Mouse (Mus musculus): Measurements from ENCODE around the gene Cpm. TPM values are rescaled to one million over a fixed set of nuclear protein-coding genes. Genes with fewer than 3 reads are reported as not detected.

Cpm gene
- total RNA-seq, 1 experiment, result 4.8 TPM

GRCm38 (mm10) chr10:117691389-117691968, 62.2 kb downstream of the Cpm start:
- in situ Hi-C loops (cut with MboI; ENCODE audit: low sequenced_read_pairs in 2 of 2, unreplicated experiment in 2 of 2), result no loop called here
- Histone ChIP-seq H3K9me3 (ENCODE audit: control insufficient read depth, insufficient read depth, low read depth, low read length) (no peaks in the 10 kb centered on the region), H3K27ac (ENCODE audit: insufficient read depth, low read depth, low read length, poor library complexity, severe bottlenecking) (no peak overlapping the region), H3K36me3 (ENCODE audit: control insufficient read depth, insufficient read depth, low read length, poor library complexity, severe bottlenecking) (peaks cover 34% of the 10 kb centered on the region), H3K4me1 (ENCODE audit: control insufficient read depth in 2 of 2, insufficient read depth in 2 of 2, low read length in 2 of 2, poor library complexity in 1 of 2) (no peaks in the 10 kb centered on the region), H3K9ac (ENCODE audit: insufficient read depth, low read depth, low read length, poor library complexity, severe bottlenecking) (no peak overlapping the region), H3K4me3 (ENCODE audit: insufficient read depth in 1 of 2, low read depth in 1 of 2, low read length in 2 of 2, poor library complexity in 1 of 2, severe bottlenecking in 1 of 2) (no peak overlapping the region)
- TF ChIP-seq HCFC1 (IDR thresholded peaks at IDR 0.05; ENCODE audit: borderline replicate concordance, insufficient read depth, low read length) (no peak), ZNF384 (IDR thresholded peaks at IDR 0.05; ENCODE audit: low read depth, low read length) (no peak), CHD2 (IDR thresholded peaks at IDR 0.05; ENCODE audit: low read depth, low read length) (no peak), ZC3H11A (IDR thresholded peaks at IDR 0.05; ENCODE audit: borderline replicate concordance, low read depth, low read length) (no peak), MAFK (IDR thresholded peaks at IDR 0.05; ENCODE audit: insufficient read depth, low read depth, low read length) (no peak)
- DNase-seq (ENCODE audit: low read depth, low spot score), result no peak

DNA sequence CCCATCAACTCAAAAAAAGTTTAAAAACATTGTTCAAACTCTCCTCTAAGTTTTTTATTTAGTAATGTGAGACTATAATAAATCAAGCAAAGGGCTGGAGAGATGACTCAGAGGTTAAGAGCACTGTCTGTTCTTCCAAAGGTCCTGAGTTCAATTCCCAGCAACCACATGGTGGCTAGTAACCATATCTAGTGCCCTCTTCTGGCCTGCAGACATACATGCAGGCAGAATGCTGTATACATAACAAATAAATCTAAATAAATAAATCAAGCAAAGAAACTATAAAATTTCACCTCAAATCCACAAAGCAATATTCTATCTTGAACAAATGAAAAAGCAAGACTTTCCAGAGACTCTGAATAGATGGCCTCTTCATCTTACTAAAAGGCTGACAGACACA, 62.9 kb downstream of the Cpm start:
- Histone ChIP-seq H3K36me3 (ENCODE audit: control insufficient read depth, insufficient read depth, low read length, poor library complexity, severe bottlenecking) (peaks cover 38% of the 10 kb centered on the region), H3K9ac (ENCODE audit: insufficient read depth, low read depth, low read length, poor library complexity, severe bottlenecking) (no peak overlapping the region), H3K4me1 (ENCODE audit: control insufficient read depth in 2 of 2, insufficient read depth in 2 of 2, low read length in 2 of 2, poor library complexity in 1 of 2) (no peaks in the 10 kb centered on the region), H3K9me3 (ENCODE audit: control insufficient read depth, insufficient read depth, low read depth, low read length) (no peaks in the 10 kb centered on the region), H3K27ac (ENCODE audit: insufficient read depth, low read depth, low read length, poor library complexity, severe bottlenecking) (peak overlapping the region; percentile 26; the same call in 1 of the 2 replicates), H3K4me3 (ENCODE audit: insufficient read depth in 1 of 2, low read depth in 1 of 2, low read length in 2 of 2, poor library complexity in 1 of 2, severe bottlenecking in 1 of 2) (no peak overlapping the region)
- no peak for DNase-seq (ENCODE audit: low read depth, low spot score)
- in situ Hi-C loops (cut with MboI; ENCODE audit: low sequenced_read_pairs in 2 of 2, unreplicated experiment in 2 of 2), result no loop called here
- TF ChIP-seq CHD2 (IDR thresholded peaks at IDR 0.05; ENCODE audit: low read depth, low read length), result no peak
- TF ChIP-seq MAFK (IDR thresholded peaks at IDR 0.05; ENCODE audit: insufficient read depth, low read depth, low read length), result no peak
- TF ChIP-seq HCFC1 (IDR thresholded peaks at IDR 0.05; ENCODE audit: borderline replicate concordance, insufficient read depth, low read length), result no peak
- TF ChIP-seq ZNF384 (IDR thresholded peaks at IDR 0.05; ENCODE audit: low read depth, low read length), result no peak
- no peak for TF ChIP-seq ZC3H11A (IDR thresholded peaks at IDR 0.05; ENCODE audit: borderline replicate concordance, low read depth, low read length)

DNA sequence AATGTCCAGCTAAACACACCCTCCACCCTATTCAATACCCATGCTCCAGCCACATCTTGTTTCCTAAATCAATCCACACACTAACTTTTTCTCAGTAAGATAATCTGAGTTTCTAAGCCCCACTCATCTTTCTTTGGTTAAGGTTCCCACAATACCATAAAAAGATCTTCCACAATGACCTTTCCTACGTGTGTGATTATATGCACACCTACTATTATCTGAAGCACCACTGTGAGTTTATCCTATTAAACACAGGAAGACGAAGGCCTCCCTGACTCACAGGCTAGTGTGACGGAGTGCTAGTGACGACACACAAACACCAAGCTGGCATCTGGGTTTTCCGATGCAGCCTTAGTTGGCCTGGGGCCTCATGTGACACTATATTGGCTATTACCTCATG, 63.7 kb downstream of the Cpm start:
- Histone ChIP-seq H3K4me3 (ENCODE audit: insufficient read depth in 1 of 2, low read depth in 1 of 2, low read length in 2 of 2, poor library complexity in 1 of 2, severe bottlenecking in 1 of 2) (no peak overlapping the region), H3K4me1 (ENCODE audit: control insufficient read depth in 2 of 2, insufficient read depth in 2 of 2, low read length in 2 of 2, poor library complexity in 1 of 2) (peaks cover 0 to 2% of the 10 kb centered on the region in 2 experiments; a peak in 1 of 4 replicates), H3K9me3 (ENCODE audit: control insufficient read depth, insufficient read depth, low read depth, low read length) (no peaks in the 10 kb centered on the region), H3K36me3 (ENCODE audit: control insufficient read depth, insufficient read depth, low read length, poor library complexity, severe bottlenecking) (peaks cover 44% of the 10 kb centered on the region), H3K9ac (ENCODE audit: insufficient read depth, low read depth, low read length, poor library complexity, severe bottlenecking) (no peak overlapping the region), H3K27ac (ENCODE audit: insufficient read depth, low read depth, low read length, poor library complexity, severe bottlenecking) (peak overlapping the region; percentile 8; the same call in 1 of the 2 replicates)
- no peak for TF ChIP-seq MAFK (IDR thresholded peaks at IDR 0.05; ENCODE audit: insufficient read depth, low read depth, low read length)
- no peak for TF ChIP-seq HCFC1 (IDR thresholded peaks at IDR 0.05; ENCODE audit: borderline replicate concordance, insufficient read depth, low read length)
- TF ChIP-seq ZC3H11A (IDR thresholded peaks at IDR 0.05; ENCODE audit: borderline replicate concordance, low read depth, low read length), result no peak
- TF ChIP-seq ZNF384 (IDR thresholded peaks at IDR 0.05; ENCODE audit: low read depth, low read length), result no peak
- TF ChIP-seq CHD2 (IDR thresholded peaks at IDR 0.05; ENCODE audit: low read depth, low read length), result no peak
- DNase-seq (ENCODE audit: low read depth, low spot score), result no peak
- in situ Hi-C loops (cut with MboI; ENCODE audit: low sequenced_read_pairs in 2 of 2, unreplicated experiment in 2 of 2), result no loop called here

DNA sequence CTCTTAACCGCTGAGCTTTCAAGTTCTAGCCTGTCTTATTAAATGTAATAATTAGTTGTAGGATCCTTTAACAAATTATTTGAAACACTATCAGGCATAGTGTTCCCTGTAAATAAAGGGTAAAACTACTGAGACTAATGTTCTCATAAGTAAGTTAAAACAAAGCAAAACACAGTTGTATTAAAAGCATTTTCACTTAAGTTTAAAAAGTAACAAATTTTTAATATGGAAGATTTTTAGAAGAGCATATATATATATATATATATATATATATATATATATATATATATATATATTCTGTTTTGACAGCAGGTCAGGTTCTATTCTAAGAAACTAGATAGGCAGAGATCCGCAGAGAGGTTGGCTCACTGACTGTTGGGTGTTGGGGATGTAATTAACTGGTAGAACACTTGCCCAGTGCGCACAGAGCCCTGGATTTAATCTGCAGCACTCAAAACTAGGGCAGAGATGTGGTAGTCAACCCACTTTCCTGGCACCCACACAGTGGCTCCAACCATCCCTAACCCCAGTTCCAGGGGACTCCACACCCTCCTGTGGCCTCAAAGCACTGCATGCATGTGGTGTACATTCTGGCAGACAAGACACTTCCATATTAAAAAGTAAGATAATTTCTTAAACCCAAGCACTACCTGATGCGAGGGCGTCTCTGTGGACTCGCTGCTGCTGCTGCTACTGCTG, 65.1 kb downstream of the Cpm start:
- TF ChIP-seq ZNF384 (IDR thresholded peaks at IDR 0.05; ENCODE audit: low read depth, low read length) (no peak), HCFC1 (IDR thresholded peaks at IDR 0.05; ENCODE audit: borderline replicate concordance, insufficient read depth, low read length) (no peak), MAFK (IDR thresholded peaks at IDR 0.05; ENCODE audit: insufficient read depth, low read depth, low read length) (no peak), CHD2 (IDR thresholded peaks at IDR 0.05; ENCODE audit: low read depth, low read length) (no peak), ZC3H11A (IDR thresholded peaks at IDR 0.05; ENCODE audit: borderline replicate concordance, low read depth, low read length) (no peak)
- Histone ChIP-seq H3K9ac (ENCODE audit: insufficient read depth, low read depth, low read length, poor library complexity, severe bottlenecking) (no peak overlapping the region), H3K36me3 (ENCODE audit: control insufficient read depth, insufficient read depth, low read length, poor library complexity, severe bottlenecking) (peaks cover 41% of the 10 kb centered on the region), H3K4me1 (ENCODE audit: control insufficient read depth in 2 of 2, insufficient read depth in 2 of 2, low read length in 2 of 2, poor library complexity in 1 of 2) (peaks cover 0 to 2% of the 10 kb centered on the region in 2 experiments; a peak in 1 of 4 replicates), H3K27ac (ENCODE audit: insufficient read depth, low read depth, low read length, poor library complexity, severe bottlenecking) (no peak overlapping the region), H3K4me3 (ENCODE audit: insufficient read depth in 1 of 2, low read depth in 1 of 2, low read length in 2 of 2, poor library complexity in 1 of 2, severe bottlenecking in 1 of 2) (no peak overlapping the region), H3K9me3 (ENCODE audit: control insufficient read depth, insufficient read depth, low read depth, low read length) (no peaks in the 10 kb centered on the region)
- no peak for DNase-seq (ENCODE audit: low read depth, low spot score)
- in situ Hi-C loops (cut with MboI; ENCODE audit: low sequenced_read_pairs in 2 of 2, unreplicated experiment in 2 of 2), result no loop called here
